Mouse (Mus musculus) erythroblast, embryonic 14.5 days (primary cell): ENCODE data around the gene Fez2.

ENCODE experiments used
- GATA1 ChIP-seq: IDR thresholded peaks from 2 replicates; pipeline ENCODE4 v1.6.1; 2012; ENCODE audit warnings: low read length, inconsistent platforms, mixed read lengths
- TAL1 ChIP-seq: IDR thresholded peaks from 3 replicates; pipeline ENCODE4 v1.6.1; 2012; ENCODE audit warnings: low read length, inconsistent platforms, mixed read lengths

GRCm38 (mm10) chr17:78325761-78326332, 92.1 kb downstream of the Fez2 start:
- TF ChIP-seq GATA1: no peak
- TF ChIP-seq TAL1: no peak
